Mouse (Mus musculus) spleen, postnatal 4 days (tissue): ENCODE data around the gene Hist1h1e.
"Not testable (repeated sequence)": the region's sequence is repeated elsewhere in the genome, so short reads cannot be mapped to it uniquely, and the experiment has no call there.

ENCODE experiments used
- DNase-seq, 2 experiments: peaks; one replicate each; pipeline ENCODE4 v3.0.0; 2022; ENCODE audit warnings: low spot score in 2 of 2

Hist1h1e gene

GRCm38 (mm10) chr13:23592614-23593013 is 29.7 kb downstream of the Hist1h1e start:
- no peak for DNase-seq

DNA sequence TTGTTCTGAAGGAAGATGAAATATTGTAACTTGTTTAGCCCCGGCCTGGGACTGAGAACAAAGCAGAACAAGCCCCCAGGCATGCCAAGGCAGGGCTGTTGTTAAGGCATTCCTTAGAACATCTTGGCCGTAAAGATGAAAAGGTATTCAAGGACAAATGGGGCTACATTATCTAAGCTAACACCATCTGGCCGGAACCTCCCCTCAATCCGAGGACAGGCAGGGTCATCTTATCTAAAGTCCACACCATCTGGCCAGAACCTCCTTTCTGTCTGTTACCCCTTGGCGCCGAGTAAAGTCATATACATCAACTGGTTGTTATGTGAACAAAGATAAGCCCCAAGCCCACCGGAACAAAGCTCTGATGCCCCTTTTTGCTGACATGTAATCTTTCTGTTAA is 30.5 kb downstream of the Hist1h1e start:
- DNase-seq = not testable (repeated sequence)

- DNase-seq = no peak
Observed at GRCm38 (mm10) chr13:23591206-23591605, 31.2 kb downstream of the Hist1h1e start.

- no peak for DNase-seq
Observed at GRCm38 (mm10) chr13:23586940-23587225, 35.5 kb downstream of the Hist1h1e start.

- DNase-seq = peak in 1 of 2 experiments; percentile 71
Observed at GRCm38 (mm10) chr13:23586099-23586939, 36.0 kb downstream of the Hist1h1e start.

- DNase-seq = peak; percentile 81 to 89
Observed at GRCm38 (mm10) chr13:23585442-23586098, 36.8 kb downstream of the Hist1h1e start.

DNA sequence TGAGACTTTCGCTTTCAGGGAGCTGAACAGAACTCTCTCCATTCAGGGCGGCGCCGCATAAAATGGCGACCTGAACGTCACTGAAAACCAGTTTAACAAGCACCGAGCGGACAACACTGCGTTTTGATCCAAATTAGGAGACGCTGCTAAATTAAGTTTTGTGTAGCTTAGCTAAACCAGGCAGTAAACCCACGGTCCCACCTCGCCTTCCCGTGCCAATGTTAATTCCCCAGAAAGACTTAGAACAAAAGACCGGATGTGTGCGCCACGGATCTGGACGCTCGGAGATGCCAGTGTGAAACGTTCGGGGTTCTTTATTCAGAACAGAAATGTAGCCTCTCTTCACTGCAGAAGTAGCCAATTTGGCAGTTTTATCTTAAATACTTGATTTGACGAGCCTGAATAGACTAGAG is 37.3 kb downstream of the Hist1h1e start:
- peak; percentile 81 to 91 for DNase-seq

GRCm38 (mm10) chr13:23584331-23584730 is 38.0 kb downstream of the Hist1h1e start:
- peak in 1 of 2 experiments; percentile 60 for DNase-seq

GRCm38 (mm10) chr13:23583387-23584068 is 38.8 kb downstream of the Hist1h1e start:
- DNase-seq = peak in 1 of 2 experiments; percentile 63

GRCm38 (mm10) chr13:23582219-23583056 is 39.9 kb downstream of the Hist1h1e start:
- DNase-seq = peak in 1 of 2 experiments; percentile 62

- DNase-seq = peak; percentile 96 to 97
Observed at GRCm38 (mm10) chr13:23581408-23582218, 40.7 kb downstream of the Hist1h1e start, which contains the start of gene Hist1h4d. Gene Hist1h4d (plus strand): TSS chr13:23581598.

GRCm38 (mm10) chr13:23577835-23578234 is 44.5 kb downstream of the Hist1h1e start:
- DNase-seq = no peak

GRCm38 (mm10) chr13:23576906-23577639 is 45.3 kb downstream of the Hist1h1e start:
- no peak for DNase-seq

DNA sequence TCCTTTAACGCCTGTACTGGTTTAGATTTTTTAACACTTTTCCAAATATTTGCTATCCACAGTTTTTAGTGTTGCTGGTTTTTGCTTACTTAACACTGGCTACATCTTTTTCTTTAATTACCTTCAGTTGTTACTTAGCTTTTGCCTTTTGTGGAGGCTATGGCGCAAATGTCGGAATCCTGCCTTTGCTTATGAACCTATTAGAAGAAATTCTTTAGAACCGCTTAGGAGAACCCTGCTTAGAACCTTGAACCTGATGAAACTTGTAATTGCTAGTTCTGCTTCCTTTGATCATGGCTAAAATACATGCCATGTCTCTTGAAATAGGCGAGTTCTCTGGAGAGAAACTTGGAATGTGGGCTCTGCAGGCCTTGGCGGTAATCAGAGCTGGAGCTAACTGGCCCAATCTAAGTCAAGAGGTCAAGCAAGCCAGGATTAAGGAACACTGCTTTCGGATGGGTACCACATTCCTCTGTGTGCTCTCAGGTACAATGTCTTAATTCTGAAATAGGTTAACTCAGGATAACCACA is 45.9 kb downstream of the Hist1h1e start:
- DNase-seq = no peak

DNA sequence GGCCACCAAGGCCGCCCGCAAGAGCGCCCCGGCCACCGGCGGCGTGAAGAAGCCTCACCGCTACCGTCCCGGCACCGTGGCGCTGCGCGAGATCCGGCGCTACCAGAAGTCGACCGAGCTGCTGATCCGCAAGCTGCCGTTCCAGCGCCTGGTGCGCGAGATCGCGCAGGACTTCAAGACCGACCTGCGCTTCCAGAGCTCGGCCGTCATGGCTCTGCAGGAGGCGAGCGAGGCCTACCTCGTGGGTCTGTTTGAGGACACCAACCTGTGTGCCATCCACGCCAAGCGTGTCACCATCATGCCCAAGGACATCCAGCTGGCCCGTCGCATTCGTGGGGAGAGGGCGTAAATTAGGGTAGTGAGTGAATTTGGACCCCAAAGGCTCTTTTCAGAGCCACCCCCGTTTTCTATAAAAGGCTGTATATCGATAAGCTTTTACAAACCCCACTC is 46.5 kb downstream of the Hist1h1e start:
- DNase-seq = not testable (repeated sequence)

GRCm38 (mm10) chr13:23575271-23575851 is 47.0 kb downstream of the Hist1h1e start, which contains the start of gene Hist1h3d:
Gene Hist1h3d (plus strand): TSS chr13:23575763.
- peak; percentile 79 to 82 for DNase-seq

- DNase-seq = peak in 1 of 2 experiments; percentile 60
Observed at GRCm38 (mm10) chr13:23574546-23575170, 47.7 kb downstream of the Hist1h1e start.

GRCm38 (mm10) chr13:23573898-23574524 is 48.3 kb downstream of the Hist1h1e start, which contains the start of the genes Hist1h2bf and Hist1h2ad:
Gene Hist1h2bf (minus strand): TSS chr13:23574196.
Gene Hist1h2ad (plus strand): TSS chr13:23574381.
- DNase-seq = peak; percentile 91 to 93
